Mouse (Mus musculus): ENCODE measurements at regions not wholly inside any gene's neighbourhood (a gene's known extent, or its start where the extent isn't known, plus 50 kb on each side); places are given as distances from the start of the nearest gene placed in this dataset.

GRCm38 (mm10) chr13:28756915-28757765 lies 196.4 kb downstream of the Sox4 start:
- DNase-seq (ENCODE audit: low read depth, low spot score), result no peak

DNA sequence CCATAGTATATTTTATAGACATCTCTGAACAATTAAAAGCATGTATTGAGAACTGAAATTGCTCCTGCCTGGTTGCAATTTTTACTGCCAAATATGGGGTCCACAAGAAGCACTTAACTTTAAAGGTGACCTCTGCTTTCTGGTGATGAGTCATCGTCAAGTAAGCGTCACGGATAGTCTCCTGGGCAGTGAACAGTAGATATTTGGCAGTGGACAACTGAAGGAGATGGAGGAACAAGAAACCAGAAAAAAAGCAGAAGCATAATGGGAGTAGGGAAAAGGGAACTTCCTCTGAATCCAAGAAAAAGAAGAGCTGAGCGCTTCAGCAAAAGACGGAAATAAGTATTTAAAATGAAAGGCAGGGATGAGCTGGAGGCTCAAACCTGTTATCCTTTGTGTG lies 199.3 kb downstream of the Sox4 start:
- no peak for DNase-seq (ENCODE audit: low read depth, low spot score)

DNA sequence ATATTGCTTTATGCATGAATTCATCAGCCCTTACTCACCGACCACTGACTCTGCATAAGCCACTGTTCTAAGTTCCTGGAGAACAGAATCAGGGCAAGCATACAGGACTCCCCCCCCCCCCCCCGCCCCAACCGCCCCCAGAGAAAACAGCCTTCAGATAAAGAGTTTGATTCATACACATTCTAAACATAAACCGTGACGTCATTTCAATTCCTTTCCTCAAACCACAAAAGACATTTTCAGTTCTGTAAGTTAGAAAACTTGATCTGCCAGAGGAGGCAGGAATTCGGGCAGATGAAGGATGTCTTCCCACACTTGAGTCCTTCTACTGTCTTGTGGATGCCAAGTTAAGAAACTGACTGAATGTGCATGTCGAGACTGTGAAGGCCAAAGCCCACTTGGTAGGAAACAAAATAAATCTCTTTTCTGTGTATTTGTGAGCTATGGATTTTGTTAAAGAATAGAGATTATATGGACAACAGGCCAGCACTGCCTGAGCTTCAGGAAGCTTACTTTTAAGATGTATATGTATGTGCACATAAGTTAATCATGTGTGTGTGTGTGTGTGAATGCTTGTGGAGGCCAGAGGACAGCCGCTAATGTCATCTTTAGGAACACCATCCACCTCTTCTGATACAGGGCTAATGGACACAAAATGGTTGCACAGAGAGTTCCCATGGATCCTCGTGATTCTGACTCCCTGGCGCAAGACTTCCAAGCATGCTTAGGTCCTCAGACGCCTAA lies 202.4 kb downstream of the Sox4 start:
- no peak for DNase-seq (ENCODE audit: low read depth, low spot score)

DNA sequence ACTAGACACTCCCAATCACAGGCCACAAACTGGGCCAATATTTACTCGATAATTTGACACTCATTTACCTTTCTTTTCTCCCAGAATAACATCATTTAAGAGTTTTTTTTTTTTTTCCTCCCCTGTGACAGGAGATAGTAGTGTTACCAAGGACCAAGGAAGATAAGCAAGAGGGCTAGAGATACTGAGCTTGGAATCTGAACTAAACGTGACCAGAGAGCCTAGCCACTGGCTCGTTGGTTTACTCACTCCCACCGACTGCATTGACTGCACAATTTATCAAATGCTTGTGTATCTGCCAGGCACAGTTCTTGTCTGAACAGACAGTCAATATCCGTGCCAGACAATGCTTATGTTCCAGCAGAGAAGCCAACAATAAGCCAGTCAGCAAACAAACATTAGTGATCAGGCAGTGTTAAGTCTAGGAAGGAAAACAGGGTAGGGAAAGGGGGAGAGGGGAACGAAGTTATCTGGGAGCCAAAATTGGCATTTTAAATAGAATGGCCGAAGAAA lies 213.3 kb downstream of the Sox4 start:
- DNase-seq (ENCODE audit: low read depth, low spot score), result no peak

DNA sequence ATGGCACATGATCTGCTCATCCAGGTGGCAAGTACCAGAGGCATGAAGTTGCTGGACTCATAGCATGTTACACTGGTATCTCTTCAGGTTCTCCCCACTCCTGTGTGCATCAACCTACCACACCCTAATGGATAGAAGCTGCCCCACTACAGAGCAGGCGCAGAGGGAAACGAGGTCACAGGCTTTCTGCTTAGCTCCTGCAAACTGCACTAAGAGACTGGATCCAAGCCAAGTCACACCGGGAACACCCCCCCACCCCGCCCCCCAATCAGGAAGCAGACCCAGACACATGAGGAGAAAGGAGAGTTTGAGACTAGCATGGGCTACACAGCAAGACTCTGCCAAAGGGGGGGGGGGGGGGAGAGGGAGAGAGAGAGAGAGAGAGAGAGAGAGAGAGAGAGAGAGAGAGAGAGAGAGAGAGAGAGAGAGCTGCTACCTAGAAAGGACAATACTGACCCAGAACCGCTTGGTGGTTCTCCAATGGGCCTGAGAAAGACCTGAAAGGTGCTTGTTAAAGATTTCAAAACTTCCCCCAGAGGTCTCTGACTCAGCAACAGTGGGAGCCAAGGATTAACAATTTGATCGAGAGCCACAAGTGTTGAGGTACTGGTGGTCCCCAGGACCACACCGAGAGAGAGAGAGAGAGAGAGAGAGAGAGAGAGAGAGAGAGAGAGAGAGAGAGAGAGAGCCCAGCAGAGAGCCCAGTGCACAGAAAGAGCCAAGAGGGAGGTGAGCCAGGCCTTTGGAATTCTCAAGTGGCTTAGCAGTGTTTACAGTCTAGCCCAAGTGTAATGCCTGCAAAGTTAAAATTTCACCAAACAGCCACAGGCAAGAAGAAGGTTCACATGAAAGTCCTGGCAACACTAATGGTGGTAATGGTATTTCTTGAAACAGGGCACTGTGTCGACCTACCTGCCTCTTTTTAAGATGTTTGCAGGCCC lies 215.1 kb downstream of the Sox4 start:
- DNase-seq (ENCODE audit: low read depth, low spot score), result no peak

- no peak for DNase-seq (ENCODE audit: low read depth, low spot score)
Measured at GRCm38 (mm10) chr13:28732475-28732874, 221.0 kb downstream of the Sox4 start.

DNA sequence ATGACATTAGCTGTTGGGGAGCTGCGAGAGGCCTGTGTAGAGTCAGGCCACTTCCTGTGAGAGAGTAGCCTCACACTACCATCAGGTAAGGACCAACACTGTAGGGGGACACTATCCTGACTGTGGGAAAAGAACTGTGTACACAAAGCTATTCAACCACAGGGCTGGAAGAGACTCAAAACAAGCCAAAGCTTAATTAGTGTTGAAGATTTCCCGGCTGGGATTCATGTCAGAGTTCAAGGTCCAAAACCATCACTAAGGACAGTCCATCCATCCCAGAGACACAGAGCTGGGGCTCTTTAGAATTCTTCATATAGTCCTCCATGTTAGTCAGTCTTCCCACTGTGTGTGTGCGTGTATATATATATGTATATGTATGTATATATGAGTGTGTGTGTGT lies 221.5 kb downstream of the Sox4 start:
- no peak for DNase-seq (ENCODE audit: low read depth, low spot score)

GRCm38 (mm10) chr13:28730059-28730580 lies 223.4 kb downstream of the Sox4 start:
- DNase-seq (ENCODE audit: low read depth, low spot score), result no peak

DNA sequence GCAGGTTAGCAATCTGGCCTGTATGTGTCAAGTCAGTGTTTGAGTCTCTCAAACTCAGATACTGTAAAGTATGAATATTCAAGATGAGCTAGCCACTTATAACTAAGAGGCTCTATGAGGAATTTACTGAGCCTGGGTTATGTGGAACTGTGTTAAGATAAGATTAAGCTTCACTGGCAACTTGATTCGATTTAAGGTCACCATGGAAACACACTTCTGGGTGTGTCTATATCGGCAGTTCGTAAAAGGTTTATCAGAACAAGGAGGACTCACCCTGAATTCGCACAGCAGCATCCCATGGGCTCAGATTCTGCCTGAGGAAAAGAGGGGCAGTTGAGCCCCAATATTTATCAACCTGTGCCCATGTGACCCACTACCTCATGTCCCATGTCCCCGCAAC lies 224.7 kb downstream of the Sox4 start:
- no peak for DNase-seq (ENCODE audit: low read depth, low spot score)

DNA sequence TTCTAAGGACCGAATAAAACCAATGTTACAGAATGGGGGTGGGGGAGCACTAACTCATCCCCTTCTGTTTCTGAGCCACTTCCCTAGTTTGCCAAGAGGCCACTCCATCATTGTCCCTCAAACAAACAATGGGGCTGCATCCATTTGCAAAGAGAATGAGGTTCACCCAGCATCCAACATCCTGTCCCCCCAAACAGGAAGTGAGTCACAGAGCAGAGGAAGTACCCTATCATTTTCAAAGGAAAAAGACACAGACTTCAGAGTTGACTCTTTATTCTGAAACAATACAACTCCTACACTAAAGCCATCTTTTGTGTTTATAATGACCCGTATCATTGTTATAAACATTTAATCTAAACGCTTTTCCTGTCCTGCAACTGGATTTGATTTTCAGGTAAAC lies 229.2 kb downstream of the Sox4 start:
- DNase-seq (ENCODE audit: low read depth, low spot score), result peak; percentile 82

- no peak for DNase-seq (ENCODE audit: low read depth, low spot score)
Measured at GRCm38 (mm10) chr13:28722074-28722473, 231.4 kb downstream of the Sox4 start.

DNA sequence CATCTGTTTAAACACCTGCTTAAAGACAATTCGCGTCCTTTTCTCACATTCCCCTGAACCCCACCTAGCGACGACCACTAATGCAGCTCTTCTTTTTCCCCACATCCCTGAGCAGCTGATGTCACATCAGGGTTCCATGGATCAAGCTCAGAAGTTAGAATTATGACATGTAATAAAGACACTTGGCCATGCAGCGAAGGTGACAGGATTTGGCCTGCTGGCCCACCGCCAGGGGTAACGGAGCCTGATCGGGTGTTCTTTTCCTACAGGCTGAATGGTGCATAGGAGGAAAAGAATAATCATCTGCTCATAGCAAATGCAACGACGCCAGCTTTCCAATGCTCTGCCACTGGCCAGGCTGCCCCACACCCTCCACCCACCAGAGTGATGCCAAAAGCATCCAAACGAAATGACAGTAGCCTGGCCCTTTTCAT lies 231.9 kb downstream of the Sox4 start:
- DNase-seq (ENCODE audit: low read depth, low spot score), result no peak

DNA sequence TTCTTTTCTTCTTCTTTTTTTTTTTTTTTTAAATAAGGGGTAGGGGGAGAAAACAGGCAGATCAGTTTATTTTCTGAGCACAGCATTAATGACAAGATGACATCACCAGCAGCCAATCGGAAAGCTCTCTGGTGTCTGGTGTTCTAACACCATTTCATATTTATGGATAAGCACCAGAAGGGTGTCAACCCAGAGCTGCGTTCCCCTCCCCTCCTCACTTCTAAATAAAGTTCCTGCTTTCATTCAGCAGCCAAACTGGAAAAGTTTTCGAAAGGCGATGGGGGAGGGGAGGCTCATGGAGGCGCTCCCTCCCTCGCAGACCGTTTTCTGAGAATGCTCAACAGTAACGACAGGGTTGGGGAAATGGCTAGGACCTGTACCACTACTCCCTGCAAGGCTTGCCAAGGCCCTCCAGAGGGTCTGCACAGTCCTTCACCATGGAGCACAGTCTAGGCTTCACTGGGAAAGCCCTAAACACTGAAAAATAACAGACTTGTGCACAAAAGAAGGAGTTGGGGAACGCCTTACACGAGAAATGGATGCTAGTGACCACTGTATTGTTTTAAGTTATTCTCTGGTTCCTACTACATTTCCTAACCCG lies 232.8 kb downstream of the Sox4 start:
- DNase-seq (ENCODE audit: low read depth, low spot score), result no peak

- no peak for DNase-seq (ENCODE audit: low read depth, low spot score)
Measured at GRCm38 (mm10) chr13:28720169-28720568, 233.3 kb downstream of the Sox4 start.

GRCm38 (mm10) chr13:28718868-28719265 lies 234.6 kb downstream of the Sox4 start:
- no peak for DNase-seq (ENCODE audit: low read depth, low spot score)

DNA sequence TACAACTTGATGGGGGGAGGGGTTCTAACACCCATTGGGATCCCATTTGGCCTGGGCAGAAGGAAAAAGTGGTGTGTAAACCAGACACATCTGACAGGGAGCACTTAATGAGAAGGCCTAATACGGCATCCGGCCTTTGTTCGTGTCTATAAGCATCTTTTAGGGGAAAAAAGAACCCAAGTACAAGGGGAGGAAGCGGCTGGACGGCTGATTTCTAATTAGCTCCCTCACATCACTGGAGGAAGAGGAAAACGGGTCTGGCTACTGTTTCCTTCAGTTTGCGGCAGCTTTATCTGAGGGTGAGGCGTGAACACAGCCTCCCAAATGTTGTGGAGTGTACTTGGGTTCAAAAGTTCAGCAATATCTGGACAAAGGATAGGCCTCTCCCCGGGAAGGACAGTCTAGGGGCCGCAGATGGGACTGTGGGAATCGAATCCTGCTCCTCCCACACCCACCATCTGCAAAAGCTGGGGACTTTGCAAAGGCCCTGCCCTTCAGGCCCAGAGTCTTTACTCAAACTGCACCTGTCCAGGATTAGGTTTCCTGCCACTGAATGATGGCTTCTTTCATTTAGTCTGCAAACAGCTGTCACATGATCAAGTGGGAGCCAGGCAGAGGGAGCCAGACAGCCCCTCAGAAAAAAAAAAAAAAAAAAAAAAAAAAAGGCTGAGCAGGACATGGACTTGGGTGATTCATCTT lies 235.2 kb downstream of the Sox4 start:
- DNase-seq (ENCODE audit: low read depth, low spot score), result peak; percentile 76

GRCm38 (mm10) chr13:28717404-28717803 lies 236.1 kb downstream of the Sox4 start:
- DNase-seq (ENCODE audit: low read depth, low spot score), result no peak

- DNase-seq (ENCODE audit: low read depth, low spot score), result no peak
Measured at GRCm38 (mm10) chr13:28709966-28710365, 243.5 kb downstream of the Sox4 start.

GRCm38 (mm10) chr13:28701309-28701708 lies 252.2 kb downstream of the Sox4 start:
- DNase-seq (ENCODE audit: low read depth, low spot score), result no peak

GRCm38 (mm10) chr13:28700081-28700480 lies 253.4 kb downstream of the Sox4 start:
- no peak for DNase-seq (ENCODE audit: low read depth, low spot score)
